Mouse (Mus musculus): ENCODE results near the gene Herc6. TPM values are rescaled to one million over a fixed set of nuclear protein-coding genes. Genes with fewer than 3 reads are reported as not detected.

The Herc6 gene
- total RNA-seq (2023): 10 to 100 TPM; 39.0 to 53.0 TPM

DNA sequence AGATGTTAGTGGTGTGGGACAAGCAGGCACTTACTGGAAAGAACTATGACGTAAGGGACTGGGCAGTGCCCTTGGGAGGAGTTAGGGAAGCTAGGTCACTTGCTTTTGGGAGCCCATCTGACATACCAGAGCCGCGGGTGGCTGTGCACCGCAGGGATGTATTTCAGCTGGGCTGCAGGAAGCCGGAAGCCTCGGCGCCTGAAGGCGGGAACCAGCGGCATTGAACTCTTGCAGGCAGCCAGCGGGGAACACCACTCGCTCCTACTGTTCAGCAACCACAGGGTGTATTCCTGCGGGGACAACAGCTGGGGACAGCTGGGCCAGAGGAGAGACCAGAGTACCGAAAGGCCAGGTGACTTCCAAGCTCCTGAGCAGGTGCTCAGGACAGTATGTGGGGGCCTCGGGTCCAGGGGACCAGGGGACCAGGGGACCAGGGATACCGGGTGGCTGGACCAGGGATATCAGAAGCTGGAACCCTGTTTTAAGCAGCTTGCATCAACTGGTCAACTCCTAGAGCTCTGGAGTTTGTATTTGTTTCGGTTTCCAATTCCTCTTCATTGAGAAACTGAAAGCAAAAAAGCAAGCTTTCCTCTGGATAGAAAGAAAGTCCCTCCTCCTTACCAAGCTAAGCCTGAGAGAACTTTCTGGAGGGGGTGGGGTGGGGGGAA is at the start of gene Herc6:
Herc6 (plus strand) TSS at position 120 of the 668 bp plus-strand sequence.

DNA sequence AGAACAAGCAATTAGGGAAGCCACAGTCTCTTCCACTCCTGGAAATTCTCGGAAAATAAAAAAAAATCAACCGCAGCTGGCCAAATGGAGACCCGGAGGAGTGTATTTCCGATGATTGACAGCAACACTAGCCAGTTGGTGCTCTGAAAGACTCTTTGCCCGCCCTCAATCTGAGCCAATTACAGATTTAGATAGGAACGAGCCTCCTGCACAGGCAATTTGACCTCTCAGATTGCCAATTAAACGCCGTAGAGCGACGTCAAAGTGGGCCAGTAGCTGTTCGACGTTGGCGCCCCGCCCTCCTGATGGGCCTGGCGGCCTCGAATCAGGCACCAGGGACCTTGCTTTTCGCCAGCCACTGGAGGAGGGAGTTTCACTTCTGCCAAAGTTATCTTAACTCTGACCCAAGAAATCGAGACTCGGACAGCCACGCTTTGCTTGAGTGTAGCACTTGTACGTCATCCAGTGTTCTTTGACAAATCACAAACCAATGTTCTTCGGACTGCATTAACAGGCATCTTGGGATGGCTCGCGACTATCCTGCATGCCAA is 45.3 kb upstream of the Herc6 start, which contains the start of gene Ppm1k:
Ppm1k (minus strand) TSS at position 83 of the 551 bp plus-strand sequence.

DNA sequence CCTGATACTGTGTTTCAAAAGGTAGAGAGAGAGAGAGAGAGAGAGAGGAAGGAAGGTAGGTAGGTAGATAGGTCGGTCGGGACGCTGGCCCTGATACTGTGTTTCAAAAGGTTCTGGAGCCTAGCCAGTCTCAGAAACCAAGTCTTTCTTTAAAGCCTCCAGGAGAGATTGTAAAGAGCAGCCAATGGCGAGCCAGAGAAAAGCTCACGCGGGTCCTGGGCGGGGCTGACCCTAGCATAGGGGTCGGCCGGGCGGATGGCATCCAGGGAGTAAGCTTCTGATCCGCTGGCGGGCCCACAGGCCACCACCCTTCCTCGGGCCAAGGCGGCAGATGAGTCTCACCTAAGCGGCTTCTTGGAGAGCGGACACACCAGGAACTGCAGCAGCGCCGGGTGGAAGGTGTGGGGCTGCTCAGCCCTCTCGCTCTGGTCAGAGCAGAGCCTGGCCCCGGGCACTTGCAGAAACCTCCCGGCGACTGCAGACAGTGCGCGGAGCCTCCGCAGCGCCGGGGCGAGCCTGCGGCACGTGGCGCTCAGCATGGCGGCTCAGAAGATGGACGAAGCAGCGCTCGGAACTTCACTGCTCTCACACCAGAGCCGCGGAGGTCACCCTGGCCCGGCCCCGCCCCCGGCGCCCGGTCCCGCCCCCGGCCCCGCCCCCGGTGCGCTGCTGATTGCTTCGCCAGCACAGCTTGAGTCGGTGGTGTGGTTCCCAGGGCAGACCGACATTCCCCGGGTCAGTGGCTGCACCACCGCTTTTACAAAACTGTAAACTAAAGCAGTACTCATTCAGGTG is 110.9 kb downstream of the Herc6 start, which contains the start of gene Pyurf:
Pyurf (minus strand) TSS at position 612 of the 795 bp plus-strand sequence.

DNA sequence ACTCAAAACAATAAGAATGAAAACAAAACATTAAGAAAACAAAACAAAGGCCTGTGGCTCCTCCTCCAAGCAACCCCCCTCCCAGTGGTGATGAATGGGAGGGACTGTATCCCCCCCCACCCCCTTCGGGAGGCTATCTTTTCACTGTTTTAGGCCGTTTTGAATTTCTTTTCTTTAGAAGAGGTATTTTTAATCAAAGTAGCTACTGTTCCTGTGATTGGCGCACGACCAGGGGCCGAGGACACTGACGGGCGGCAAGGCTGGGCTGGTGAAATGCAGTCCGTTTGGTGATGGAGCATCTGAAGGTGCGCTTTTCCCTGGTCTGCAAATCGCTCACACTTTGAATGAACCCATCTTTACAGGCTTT is 121.6 kb downstream of the Herc6 start, which contains the start of gene Lancl2:
Lancl2 (plus strand) TSS at position 165 of the 367 bp plus-strand sequence.

Other genes starting within 250 kb of the Herc6 start
- gene Vmn1r17, start 217.3 kb upstream of the Herc6 start, total RNA-seq (2023): not detected
- gene Vmn1r18, start 185.2 kb upstream of the Herc6 start, total RNA-seq (2023): not detected
- gene Vmn1r19, start 177.2 kb upstream of the Herc6 start, total RNA-seq (2023): not detected
- not detected for gene Vmn1r20, start 152.1 kb upstream of the Herc6 start, total RNA-seq (2023)
- 10 to 100 TPM; 24.2 to 38.2 TPM for gene Ppm1k, start 45.5 kb upstream of the Herc6 start, total RNA-seq (2023)
- gene Pyurf, start 111.1 kb downstream of the Herc6 start, total RNA-seq (2023): 1 to 10 TPM; 2.4 to 4.1 TPM
- gene Lancl2, start 121.5 kb downstream of the Herc6 start, total RNA-seq (2023): 1 to 10 TPM; 2.9 to 3.9 TPM
- gene Vopp1, start 244.2 kb downstream of the Herc6 start, total RNA-seq (2023): 10 to 100 TPM; 53.3 to 54.4 TPM

Measured in T-cell, adult 66 days (primary cell).